In genomic region chr3:90433381-90434020, GRCm38 (mm10) we compare ENCODE assay signal across 8 mouse cellular contexts. TPM values are rescaled to one million over a fixed set of nuclear protein-coding genes. Genes with fewer than 3 reads are reported as not detected.
A peak's percentile ranks its signal among the peaks of the same experiment; 100 is the strongest.
DNase-seq lines count a peak whose midpoint lies in the region; ATAC-seq and TF ChIP-seq lines count a peak whose summit lies in the region.

Gene Ints3 (minus strand): TSS chr3:90433622.

- peaks cover 14% of the 10 kb centered on the region; the same call in 1 of the 2 replicates for H3K36me3 ChIP-seq in hindbrain, embryonic 13.5 days

- WGBS in hindbrain, embryonic 13.5 days, result under 1% methylated on average over 52 of the region's 52 CpGs

- no peaks in the 10 kb centered on the region for H3K9me3 ChIP-seq in hindbrain, embryonic 13.5 days

- H3K27me3 ChIP-seq in Patski, result no peaks in the 10 kb centered on the region
- no peaks in the 10 kb centered on the region for H3K27me3 ChIP-seq in hindbrain, embryonic 13.5 days

- in situ Hi-C loops in Patski (cut with MboI; ENCODE audit: low pct_unique_long_range_greater_than_20kb), result no loop called here

- CTCF ChIA-PET in Patski (lab: Charles Lee), result interaction anchor here (0.7 to 2.1 kb wide), 7 partner anchors 9 to 180 kb away, joined by 3 to 7 read pairs (median 4); partner anchors contain the start of gene Npr1

- peak within 1 kb of the TSS; percentile 92 for H3K4me2 ChIP-seq in hindbrain, embryonic 13.5 days

- peak; percentile 100 for ATAC-seq in Patski
- peak; percentile 99 for ATAC-seq in hindbrain, embryonic 13.5 days (ENCODE audit: low FRiP score)

- H3K9ac ChIP-seq in hindbrain, embryonic 13.5 days, result peak within 1 kb of the TSS; percentile 94

- TF ChIP-seq CTCF in Patski (IDR thresholded peaks at IDR 0.05), result no peak

- H3K4me3 ChIP-seq in hindbrain, embryonic 13.5 days, result peak within 1 kb of the TSS; percentile 80

- POLR2A ChIA-PET in Patski (lab: Charles Lee), result interaction anchor here (0.7 to 1.6 kb wide), 6 partner anchors 19 to 197 kb away, joined by 3 to 4 read pairs (median 3); no protein-coding TSS in a partner anchor

- peak; percentile 100 for DNase-seq in Patski (ENCODE audit: low read depth, low spot score)
- peak; percentile 100 for DNase-seq in cerebellum, postnatal 14 days
- peak; percentile 99 to 100 for DNase-seq in frontal cortex, postnatal 14 days (ENCODE audit: low spot score in 2 of 2)
- DNase-seq in layer of hippocampus, postnatal 25 days (ENCODE audit: extremely low spot score in 1 of 2, low spot score in 1 of 2), result peak; percentile 97 to 98
- peak; percentile 100 for DNase-seq in lung, postnatal 25 days (ENCODE audit: low spot score)
- peak; percentile 100 for DNase-seq in retina, embryonic 14.5 days (ENCODE audit: low spot score)
- DNase-seq in thymus, postnatal 4 days, result peak; percentile 97

- peaks cover 44% of the 10 kb centered on the region for H3K4me1 ChIP-seq in hindbrain, embryonic 13.5 days (replicated peaks)

- H3K27ac ChIP-seq in hindbrain, embryonic 13.5 days, result peak within 1 kb of the TSS; percentile 97

RNA-seq across cellular contexts. Expression of gene Ints3, which starts in this region (rescaled TPM):
- polyA plus RNA-seq in Patski (2021), result 77.8 TPM
- polyA plus RNA-seq in hindbrain, embryonic 13.5 days (2015; fragmentation: Nextera tagmentation; extraction: Ambion mirVana), result 29.9 and 30.1 TPM in 2 replicates
- 10 to 100 TPM; 69.1 to 70.6 TPM for total RNA-seq in layer of hippocampus, postnatal 25 days (2021)

Comparison
In these comparisons a context has a peak if more than half of its experiments do, and no peak if none do; other contexts are left out.
1. Peak in every context shown above with its lines: DNase-seq, ATAC-seq, H3K4me3 ChIP-seq and H3K27ac ChIP-seq.